Mouse (Mus musculus) gastrocnemius, postnatal 4 days (tissue): ENCODE measurements at regions not wholly inside any gene's neighbourhood (a gene's known extent, or its start where the extent isn't known, plus 50 kb on each side); places are given as distances from the start of the nearest gene placed in this dataset.

Experiments
- DNase-seq, 2 experiments: peaks; one replicate each; pipeline ENCODE4 v3.0.0; 2021 to 2022; ENCODE audit warnings: low spot score in 2 of 2, mixed read lengths in 2 of 2

DNA sequence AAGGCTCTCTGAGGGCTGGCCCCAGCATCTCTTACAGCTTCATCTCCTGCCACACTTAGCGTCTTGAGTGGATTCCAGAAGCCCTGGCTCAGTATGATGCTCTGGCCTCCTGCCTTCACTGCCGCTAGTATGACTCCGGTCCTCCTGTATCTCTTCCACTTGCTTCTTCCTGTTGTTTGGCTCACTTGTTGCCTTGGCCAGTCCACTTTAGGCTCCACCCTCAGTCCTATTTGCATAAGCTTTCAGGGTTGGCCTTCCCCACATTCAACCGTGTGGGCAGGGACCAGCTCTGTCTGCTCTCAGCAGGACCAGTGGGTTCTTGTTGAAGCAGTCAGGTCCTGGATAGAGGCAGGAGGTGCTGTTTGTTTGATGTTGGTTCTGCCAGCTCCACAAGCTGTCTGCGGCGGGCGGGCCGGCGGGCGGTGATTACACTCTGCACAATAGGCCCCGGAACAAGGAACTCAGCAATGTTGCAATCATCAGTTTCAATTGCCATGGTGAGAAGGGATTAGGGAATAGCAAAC lies 232.6 kb upstream of the Chd6 start:
- DNase-seq, result peak in 1 of 2 experiments; percentile 27

DNA sequence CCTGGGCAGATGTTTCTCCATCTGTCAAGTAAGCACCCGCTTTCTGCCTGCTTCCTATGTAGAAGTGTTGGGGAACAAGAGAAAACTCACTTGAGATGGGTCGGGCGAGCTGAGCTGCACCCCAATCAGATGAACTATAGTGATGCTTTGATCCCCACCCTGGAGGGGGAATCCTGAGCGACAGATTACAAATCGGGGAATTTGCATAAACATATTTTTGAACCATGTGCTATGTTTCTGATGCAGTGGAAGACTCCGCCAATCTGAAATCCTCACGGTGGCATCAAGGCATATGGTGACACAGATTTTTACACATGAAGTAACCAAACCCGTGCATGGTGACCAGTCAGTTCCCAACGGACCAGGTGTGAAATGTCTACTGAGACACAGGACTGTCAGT lies 231.4 kb upstream of the Chd6 start:
- no peak for DNase-seq

DNA sequence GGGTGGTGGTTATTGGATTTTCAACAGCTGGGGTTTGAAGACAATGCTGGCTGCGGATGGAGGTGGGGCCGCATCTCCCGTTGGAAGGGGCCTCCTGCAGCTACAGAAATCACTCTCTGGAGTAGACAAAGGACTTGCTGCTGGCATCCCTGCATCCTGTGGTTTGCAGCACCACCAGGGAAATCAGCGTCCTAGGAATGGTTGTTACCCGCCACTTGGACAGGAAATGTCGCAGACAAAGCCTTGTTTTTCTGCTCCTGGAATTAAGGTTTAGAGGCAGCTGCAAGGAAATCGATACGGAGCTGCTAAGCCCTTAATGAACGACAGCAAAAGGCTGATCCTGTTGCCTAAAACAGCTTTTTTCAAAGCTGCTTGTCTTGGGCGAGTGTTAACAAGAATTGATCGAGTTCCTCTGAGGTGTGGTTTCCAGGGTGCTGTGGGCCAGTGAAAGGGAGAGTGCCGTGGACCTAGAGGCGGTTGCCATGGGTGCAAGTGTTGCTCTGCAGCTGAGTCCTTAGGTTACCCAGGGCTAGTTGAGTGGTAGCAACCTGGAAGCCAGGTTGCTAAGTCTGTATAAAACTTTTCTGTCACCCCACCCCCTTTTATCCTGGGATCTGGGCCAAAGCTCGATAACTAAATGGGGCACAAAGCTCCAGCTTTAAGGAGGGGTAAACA lies 230.6 kb upstream of the Chd6 start:
- DNase-seq, result peak in 1 of 2 experiments; percentile 20

DNA sequence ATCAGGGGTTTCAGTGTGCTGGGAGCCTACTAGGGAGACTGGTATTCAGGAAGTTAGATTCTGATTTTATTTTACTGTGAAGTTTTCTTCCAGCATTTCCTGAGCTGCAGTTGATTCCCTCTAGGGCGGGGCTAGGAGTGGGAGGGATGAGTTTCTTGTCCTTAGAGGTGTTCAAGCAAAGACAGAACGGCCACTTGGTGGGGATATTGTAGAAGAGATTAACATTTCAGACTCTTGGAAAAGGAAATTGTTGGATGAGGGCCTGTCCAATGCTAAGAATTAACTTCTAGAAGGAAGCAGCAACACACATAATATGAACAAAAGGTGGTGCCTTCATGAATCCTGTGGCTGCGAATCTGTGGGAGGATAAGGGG lies 230.1 kb upstream of the Chd6 start:
- peak in 1 of 2 experiments; percentile 24 for DNase-seq

DNA sequence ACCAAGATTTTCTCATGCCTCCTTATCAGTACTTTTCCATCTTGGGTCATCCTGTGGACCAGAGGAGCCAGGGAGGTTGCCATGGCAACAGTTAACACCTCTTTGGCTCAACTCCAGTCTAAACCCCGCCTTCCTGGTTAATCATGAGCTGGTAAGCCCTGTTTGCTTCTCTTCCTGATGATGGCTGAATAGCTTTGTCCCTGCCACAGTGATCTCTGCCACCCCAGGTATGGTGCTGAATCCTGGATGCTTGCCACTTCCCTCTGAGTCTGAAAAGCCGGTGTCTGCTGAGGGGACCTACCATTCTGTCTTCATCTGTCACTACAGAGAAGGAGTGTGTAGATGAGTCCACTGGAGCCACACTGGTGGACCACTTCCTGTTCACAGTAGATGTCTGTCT lies 223.8 kb upstream of the Chd6 start:
- no peak for DNase-seq

DNA sequence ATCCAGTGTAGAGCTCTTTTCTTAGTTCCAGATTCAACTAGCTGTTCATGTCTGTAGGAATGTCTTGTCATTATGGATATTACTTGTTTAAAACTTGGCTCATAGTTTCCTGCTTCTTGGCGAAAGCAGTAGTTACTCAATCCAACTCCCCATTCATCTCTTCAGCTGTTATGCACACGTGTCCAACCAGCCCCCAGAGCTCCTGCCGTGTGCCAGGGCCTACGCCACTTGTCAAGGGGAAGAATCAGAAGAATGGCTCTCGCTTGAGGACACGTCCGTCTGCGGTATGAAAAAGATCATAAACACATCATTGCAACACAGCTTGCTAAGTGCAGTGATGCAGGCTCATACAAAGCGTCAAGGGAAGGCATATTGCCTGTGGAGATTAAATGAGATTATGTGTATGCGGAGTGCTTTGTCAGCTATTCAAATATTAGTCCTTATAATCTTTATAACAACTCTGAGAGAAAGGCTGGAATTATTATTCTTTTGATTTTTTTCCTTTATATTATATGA lies 223.0 kb upstream of the Chd6 start:
- DNase-seq, result peak in 1 of 2 experiments; percentile 23

DNA sequence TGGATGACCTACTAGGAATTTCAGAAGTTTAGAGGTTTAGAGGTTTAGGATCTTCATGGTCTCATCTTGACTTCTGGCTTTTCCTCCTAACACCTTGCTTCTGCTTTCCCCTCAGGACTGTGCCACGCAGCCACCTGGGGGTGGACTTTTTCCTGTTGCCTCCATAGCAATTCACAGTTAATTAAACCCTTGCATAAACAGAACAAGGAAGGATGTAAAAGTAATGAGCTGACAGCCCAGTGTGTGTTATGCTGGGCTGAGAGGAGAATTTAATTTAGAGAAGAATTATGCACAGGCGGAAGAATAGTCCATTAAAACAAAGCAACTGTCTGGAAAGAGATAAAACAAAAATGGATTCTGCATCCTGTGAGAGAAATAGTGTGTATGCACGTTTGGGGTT lies 193.9 kb upstream of the Chd6 start:
- DNase-seq, result no peak

DNA sequence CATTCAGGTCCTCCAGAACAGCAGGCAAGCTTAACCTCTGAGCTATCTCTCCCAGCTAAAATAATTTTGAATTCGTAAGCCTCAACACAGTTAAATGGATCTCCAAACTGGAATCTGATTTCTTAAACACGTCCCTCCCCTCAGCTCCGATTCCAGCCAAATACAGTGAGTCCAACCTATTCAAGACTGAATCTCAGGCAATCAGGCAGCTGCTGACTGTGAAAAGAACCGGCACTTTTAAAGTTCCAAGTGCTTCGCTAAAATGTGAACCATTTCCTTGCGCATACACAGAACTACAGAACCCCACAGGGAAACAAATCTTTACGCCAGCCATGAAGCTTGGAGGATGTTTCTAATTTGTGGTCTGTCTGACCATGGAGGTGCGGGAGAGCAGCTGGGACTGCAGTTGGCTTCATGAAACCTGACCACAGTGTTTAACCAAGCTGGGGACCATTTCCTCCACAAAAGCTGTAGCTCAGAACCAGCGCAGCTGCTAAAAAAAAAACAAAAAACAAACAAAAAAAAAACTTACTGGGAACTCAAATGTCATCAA lies 160.1 kb upstream of the Chd6 start:
- DNase-seq, result no peak

DNA sequence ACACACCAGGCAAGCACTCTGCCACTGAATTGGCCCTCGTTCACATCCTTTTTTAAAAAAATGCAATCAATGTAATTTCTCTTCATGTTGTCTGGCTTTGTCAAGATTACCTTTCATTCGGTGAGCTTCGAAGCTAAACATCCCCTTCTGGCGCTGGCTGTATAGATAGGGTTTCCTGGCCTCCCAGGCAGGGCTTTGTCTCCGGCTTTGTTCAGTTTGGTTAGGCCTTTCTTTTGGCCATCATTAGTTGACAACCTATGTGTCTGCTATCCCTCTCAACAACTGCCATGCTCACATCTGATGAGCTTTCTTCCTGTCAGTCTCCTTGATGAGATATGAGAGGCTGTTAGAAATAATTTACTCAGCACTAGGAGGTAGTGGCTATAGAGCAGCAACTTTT lies 157.6 kb upstream of the Chd6 start:
- no peak for DNase-seq

DNA sequence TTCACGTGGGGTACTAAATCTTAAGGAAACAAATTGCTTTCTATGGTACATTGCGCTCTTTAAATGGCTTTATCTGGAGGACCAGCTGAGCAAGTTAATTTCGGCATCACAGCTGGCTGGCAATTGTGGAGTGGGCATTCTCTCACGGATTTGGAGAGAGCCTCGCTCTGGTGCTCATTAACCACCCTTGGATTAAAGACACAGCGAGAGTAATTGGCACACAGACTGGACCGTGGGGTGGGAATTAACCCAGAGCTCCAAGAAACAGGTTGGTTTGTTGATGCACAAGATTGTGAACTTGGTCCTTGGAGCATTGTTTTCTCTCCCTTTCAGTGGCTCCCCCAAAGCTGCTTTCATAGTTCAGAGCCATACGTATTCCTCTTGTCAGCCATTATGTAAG lies 156.3 kb upstream of the Chd6 start:
- no peak for DNase-seq

DNA sequence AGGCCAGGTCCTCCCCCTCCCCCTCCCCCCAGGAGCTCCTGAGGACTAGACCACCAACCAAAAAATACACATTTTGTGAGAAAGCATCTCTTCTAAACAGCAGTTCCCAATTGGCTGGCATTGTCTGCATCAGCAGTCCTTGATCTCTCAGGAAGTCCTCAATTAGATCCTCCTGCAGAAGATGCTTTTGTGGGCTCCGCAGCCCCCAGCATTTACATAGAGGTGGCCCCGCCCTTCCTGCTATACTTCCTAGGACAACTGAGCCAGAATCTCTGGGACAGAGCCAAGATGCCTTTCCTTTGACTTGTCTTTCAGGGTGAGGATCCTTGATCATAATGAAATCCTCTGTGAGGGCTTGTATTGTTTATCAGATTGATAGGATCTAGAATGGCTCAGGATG lies 143.9 kb upstream of the Chd6 start:
- no peak for DNase-seq

DNA sequence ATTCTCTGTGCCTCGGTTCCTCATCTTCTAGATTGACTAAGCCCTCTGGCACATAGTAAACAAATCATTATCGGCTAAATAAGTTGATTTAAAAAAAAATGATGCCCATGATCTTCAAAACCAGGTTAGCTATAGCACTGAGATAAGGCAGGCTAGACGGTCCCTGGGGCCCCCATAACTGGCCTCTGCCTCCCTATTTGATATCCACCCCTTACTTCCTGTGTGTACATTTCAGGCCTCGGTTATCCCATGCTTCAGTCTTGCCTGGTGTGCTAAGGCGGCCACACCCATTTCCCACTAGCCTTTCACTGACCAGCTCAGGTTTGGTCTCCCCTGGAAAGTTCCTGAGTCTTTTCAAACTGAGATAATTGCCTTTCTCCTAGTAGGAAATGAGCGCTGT lies 132.8 kb upstream of the Chd6 start:
- no peak for DNase-seq

DNA sequence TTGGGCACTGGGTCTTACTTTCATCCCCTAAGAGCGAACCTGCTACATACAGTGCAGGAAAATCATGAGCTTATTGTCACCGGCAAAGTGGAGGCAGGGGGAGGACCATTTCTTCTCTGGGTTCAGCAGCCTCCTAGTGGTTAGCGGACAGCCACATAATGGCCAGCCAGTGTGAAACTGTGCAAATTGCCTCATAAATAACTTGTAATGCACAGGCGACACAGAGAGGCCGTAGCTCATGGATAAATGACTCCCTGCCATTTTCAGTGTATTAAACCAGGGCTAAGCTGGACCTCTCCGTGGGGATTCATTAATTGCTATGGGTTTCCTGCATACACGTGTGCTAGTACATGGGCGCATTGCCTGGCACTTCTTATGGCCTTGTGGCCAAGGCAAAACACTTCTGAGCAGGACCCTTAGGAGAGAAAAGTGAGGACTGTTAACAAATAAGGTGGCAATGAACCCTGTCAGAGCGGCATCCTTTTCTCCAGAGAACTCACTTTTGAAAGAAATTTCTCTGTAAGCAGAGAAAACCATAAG lies 128.5 kb upstream of the Chd6 start:
- no peak for DNase-seq

DNA sequence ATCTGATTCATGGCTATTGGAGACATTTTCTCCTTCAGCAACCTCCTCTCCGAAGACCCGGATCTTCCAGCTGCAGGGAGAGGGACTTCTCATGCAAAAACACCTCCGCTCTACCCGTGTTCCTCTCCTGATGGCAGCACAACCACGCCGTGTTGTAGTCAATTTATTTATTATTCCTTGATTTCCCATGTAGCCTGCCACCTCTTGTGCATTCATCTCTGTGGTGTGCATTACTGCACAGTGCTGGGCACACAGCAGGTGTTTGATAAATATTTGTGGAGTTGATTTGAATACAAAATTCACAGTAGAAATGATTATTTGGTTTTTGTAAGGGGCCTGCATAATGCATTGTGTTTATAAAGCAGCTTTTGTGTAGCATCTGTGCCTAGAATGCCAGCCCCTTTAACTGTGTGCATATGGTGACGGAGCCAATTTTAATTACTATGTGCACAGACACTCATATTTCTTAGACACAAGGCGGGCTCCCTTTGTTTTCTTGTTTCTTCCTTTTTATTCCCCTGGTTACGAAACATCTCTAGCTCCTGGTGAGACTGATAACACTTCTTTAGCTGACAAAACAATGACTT lies 124.4 kb upstream of the Chd6 start:
- no peak for DNase-seq

DNA sequence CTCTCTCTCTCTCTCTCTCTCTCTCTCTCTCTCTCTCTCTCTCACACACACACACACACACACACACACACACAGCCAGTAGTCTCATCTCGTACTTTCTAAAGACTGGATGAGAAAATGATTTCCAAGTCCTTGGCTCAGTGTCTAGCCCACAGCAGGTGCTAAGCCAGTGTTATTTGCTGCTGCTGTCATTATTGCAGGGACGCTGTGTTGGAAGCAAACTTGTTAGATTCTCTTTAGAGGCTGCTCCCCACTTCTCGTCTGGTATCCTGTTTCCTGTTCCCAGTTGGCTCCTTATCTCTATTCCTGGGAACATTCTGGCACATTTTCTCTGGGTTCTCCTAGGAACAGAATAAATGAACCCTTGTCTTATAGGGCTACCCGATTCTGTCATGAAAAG lies 122.5 kb upstream of the Chd6 start:
- no peak for DNase-seq

DNA sequence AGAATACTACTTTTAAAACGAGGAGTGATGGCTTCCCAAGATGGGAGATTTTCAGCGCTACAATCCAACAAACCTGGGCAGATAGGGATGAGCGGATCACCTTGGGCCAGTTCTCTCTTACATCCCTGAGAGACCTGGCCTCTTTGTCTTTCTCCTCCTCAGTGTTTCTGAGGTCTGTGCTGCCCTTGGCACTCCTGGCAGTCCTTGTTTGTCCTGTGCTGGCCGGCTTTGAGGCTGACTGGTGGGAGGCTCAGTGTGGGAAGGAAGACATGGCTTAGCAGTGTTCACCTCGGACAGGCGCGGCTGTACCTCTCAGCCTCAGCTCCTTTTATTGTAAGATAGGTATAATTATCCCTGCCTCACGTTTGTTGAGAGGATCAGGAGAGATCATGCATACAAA lies 106.9 kb upstream of the Chd6 start:
- no peak for DNase-seq

DNA sequence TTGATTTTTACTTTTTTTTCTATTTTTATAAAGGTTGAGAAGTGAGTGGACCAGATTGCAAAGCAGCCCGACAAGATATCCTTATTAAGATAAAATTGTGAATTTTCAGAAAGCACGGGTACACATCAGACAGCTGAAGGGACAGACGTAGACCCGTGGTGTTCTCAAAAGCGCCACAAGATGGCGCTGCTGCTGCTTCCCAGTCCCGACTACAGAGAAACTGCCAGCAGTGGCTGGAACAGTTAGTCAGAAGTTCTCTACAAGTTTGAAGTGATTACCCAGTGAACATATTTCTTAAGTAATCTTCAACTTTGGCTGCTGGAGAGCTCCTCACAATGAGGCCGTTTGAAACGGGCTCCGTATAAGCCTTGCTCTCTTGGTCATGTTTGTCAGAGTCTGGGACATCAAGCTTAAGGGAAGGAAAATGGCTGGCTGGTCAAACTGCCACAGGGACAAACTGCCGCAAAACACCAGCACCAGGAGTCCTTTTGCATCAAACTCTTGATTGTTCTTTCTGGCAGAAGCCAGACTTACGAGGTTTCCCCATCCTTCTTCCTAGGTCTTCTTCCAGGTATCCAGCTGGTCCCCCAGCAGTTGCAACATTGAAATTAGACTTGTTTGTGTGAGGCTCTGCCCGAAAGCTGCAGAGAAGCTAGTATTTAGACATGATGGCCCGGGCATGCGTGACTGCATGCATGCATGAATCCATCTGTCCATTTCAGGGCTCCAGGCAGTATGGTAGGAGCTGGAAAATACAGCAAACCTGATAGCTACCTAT lies 106.0 kb upstream of the Chd6 start:
- peak; percentile 62 to 77 for DNase-seq

DNA sequence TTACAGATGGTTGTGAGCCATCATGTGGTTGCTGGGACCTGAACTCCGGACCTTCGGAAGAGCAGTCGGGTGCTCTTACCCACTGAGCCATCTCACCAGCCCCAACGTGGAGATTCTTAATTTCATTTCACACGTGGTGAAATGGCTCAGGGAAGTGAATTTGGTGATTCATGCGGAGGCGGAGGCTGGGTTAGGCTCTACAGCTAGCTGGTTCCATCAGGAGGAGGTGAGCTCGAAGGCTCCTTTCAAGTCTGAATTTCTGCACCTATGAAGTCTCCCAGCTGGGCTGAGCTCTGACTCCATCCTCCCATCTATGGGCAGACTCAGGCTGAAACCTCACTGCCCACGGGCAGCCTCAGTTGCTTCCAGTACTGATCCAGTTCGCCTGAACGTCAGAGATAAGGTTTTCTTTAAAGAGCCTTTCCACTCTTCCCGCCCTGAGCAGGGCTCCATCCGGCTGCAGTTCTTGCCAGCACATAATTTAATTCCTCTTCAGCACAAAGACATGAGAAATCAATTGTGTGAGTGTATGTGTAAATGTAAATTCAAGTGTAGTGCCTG lies 103.5 kb upstream of the Chd6 start:
- no peak for DNase-seq

DNA sequence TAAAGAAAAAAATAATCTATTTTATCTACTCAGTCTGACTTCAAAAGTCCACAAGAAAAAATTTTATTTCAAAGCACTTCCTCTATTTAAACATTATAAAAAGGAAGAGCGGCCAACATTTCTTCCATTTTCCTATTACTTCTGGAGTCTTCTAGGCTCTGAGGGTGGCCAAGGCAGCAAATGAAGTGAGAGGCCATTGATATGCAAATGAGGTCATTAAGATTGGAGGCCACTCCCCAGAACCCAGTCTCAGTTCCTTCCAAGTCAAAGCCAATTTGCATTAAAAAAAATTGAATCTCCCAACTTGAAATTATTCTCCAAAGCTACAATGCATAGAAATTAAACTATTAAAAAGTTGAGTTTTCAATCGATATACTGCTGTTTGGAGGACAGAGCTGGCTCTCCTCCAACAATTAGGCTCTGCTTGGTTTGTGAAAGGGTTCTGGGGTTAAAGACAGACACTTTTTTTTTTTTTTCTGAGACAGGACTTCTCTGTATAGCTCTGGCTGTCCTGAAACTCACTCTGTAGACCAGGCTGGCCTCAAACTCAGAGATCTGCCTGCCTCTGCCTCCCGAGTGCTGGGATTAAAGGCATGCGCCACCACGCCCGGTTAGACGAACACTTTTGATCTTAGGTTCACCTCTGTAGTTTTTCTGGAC lies 88.0 kb upstream of the Chd6 start:
- no peak for DNase-seq

DNA sequence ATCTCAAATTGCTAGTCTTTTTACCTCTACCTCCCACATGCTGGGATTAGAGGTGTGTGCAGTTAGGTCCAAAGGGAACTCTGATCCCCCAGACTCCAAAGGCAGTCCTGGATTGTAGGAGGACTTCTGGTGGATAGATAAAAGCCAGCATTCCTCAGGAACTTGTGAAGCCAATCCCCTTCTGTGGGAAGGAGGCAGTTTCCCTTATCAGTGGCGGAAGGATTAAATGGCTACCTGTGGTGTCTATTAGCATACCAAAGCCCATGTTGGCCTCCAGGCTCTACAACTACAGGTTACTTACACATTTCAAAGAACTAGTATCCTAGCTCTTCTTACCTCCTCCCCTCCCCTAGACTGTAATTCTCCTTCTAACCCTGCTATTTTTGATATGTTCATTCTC lies 78.6 kb upstream of the Chd6 start:
- no peak for DNase-seq

DNA sequence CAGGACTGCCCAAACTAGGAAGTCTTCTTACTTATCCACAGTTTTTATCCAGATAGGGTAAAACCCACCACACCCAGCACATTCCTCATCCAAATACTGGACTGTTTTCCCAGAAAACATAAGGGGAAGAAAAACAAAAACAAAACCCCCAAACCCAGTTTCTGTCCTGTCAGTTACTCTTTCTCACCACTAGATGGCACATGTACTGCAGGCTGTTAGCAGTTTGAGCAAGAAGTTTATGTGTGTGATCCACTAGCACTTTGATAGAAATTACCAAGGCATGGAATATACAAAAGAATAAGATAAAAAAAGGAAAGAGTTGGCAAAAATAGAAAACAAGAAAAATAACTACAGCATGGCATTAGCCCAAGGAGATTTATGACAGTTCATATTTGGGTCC lies 76.2 kb upstream of the Chd6 start:
- no peak for DNase-seq
